Mouse (Mus musculus) embryonic stem cell, embryonic (primary cell): ENCODE measurements at regions not wholly inside any gene's neighbourhood (a gene's known extent, or its start where the extent isn't known, plus 50 kb on each side); places are given as distances from the start of the nearest gene placed in this dataset.
"Not testable (repeated sequence)": the region's sequence is repeated elsewhere in the genome, so short reads cannot be mapped to it uniquely, and the experiment has no call there.

Experiments used
- CTCF ChIA-PET, 4 experiments: fragments of 300-600 bp in 2 of 4; fragments of 350-600 bp in 2 of 4; sonication (Branson Sonifier 250); formaldehyde crosslinking; loops; one replicate each; lab custom pipeline; 2022; ENCODE audit warnings: inconsistent platforms in 2 of 4; lab: Charles Lee
- POLR2A ChIA-PET, 4 experiments: fragments of 300-600 bp in 2 of 4; fragments of 350-600 bp in 2 of 4; sonication (Branson Sonifier 250); formaldehyde crosslinking; loops; one replicate each; lab custom pipeline; 2022; ENCODE audit warnings: antibody characterized with exemption in 4 of 4, inconsistent platforms in 1 of 4; lab: Charles Lee

DNA sequence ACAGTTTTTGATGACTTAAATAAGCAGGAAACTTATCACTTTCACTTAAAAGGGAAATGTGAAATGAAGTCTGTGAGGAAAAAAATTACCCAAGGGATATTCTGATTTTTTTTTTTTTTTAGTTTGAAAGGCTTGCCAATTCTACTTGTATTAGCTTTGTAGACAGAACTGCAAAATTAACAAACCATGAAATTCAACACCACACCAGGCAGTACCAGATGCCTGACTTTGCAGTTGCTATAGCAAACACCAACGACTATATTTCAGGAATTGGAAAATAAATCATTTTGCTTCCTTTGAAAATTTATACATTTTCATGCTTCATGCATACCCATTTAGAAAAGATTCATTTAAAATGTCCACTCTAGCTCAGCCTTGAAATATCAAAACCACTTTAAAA, 1206.6 kb downstream of the Grik2 start:
- CTCF ChIA-PET, result no interaction called here

DNA sequence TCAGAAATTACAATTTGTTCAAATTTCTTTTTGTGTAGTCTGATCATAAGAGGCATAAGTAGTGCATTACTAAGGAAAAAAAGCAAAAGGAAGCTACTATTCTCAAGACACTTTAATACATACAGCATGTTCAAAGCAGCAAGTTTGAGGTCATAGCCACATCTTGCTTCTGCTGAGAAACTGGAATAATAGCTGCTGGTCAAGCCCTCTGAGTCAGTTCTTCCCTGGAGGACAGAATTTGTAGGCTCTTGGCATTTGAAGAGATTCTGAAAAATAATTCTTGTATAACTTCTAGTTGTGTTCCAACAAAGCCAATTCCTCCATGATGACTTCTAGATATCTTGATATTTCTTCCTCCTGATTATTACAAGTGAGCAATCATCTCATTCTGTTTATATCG, 1207.5 kb downstream of the Grik2 start:
- ChIA-PET CTCF (no interaction called here), POLR2A (no interaction called here)

More for the DNA sequence above, 1206.6 kb downstream of the Grik2 start:
- POLR2A ChIA-PET, result no interaction called here

- CTCF ChIA-PET, result no interaction called here
- POLR2A ChIA-PET, result interaction anchor here in 1 of 4 experiments (0.7 kb wide), 1 partner anchor 1450 kb away, joined by 5 read pairs; no protein-coding TSS in a partner anchor
Observed at GRCm38 (mm10) chr10:48572600-48572999, 1216.0 kb downstream of the Grik2 start.

DNA sequence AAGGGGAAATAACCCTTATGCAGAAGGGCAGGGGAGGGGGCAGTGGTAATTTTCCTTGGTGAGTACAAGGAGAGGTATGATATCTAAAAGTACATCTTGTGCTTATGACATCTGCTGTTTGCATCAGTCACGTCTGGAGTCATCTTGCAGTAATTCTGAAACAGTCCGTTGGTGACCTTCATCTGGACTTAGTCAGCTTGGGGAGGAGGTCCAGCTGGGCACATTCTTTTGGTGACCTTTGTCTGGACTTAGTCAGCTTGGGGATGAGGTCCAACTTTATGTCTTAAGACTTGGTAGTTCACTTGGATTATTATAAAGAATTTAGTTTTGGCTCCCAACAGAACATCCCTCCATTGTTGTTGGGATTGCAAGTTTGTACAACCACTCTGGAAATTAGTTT, 1238.8 kb downstream of the Grik2 start:
- POLR2A ChIA-PET, CTCF ChIA-PET: not testable (repeated sequence)

GRCm38 (mm10) chr10:48522258-48522657, 1266.3 kb downstream of the Grik2 start:
- CTCF ChIA-PET, result no interaction called here
- POLR2A ChIA-PET, result no interaction called here

GRCm38 (mm10) chr10:48472927-48473326, 1315.6 kb downstream of the Grik2 start:
- ChIA-PET POLR2A (no interaction called here), CTCF (no interaction called here)

GRCm38 (mm10) chr10:48443739-48444342, 1344.7 kb downstream of the Grik2 start:
- ChIA-PET CTCF (no interaction called here), POLR2A (no interaction called here)

DNA sequence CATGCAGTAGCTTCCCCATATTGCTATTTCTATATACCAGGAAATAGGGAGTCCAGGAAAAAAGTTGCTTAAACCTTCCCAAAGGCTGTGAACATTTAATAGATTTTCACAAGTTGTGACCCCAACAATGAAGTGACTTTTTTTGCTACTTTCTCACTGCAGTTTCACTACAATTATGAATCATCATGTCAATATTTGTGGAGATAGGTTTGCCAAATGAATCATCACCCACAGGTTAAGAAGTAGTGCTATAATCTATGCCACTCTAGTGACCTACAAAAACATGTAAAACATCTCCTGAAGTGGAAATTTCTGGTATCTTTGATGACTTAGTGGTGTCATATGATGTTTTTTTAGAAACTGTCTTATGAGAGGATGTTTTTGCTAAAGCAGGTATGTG, 1355.3 kb downstream of the Grik2 start:
- ChIA-PET POLR2A (no interaction called here), CTCF (no interaction called here)

- CTCF ChIA-PET, result no interaction called here
- POLR2A ChIA-PET, result no interaction called here
Observed at GRCm38 (mm10) chr10:48425501-48425900, 1363.1 kb downstream of the Grik2 start.

DNA sequence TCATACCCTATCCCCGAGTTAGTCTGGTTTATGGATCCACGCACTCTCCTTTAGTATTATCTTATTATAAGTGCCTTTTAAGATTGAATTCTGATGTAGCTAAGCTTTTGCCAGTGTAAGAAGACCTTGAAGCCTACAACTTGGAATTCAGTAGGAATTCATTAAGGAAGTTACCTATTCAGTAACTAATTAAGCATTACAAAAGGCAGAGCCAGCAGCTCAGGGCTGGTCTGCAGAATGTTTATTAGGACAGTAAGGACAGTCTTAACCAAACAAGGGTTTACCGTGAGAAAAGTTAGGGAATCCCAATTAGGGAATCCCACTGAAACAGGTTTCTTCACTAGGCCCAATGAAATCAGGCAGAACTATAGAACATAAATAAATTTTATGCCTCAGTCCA, 1383.5 kb downstream of the Grik2 start:
- ChIA-PET POLR2A (no interaction called here), CTCF (no interaction called here)
